Comparison of ENCODE assay signal across 8 mouse cellular contexts in the genomic region with DNA sequence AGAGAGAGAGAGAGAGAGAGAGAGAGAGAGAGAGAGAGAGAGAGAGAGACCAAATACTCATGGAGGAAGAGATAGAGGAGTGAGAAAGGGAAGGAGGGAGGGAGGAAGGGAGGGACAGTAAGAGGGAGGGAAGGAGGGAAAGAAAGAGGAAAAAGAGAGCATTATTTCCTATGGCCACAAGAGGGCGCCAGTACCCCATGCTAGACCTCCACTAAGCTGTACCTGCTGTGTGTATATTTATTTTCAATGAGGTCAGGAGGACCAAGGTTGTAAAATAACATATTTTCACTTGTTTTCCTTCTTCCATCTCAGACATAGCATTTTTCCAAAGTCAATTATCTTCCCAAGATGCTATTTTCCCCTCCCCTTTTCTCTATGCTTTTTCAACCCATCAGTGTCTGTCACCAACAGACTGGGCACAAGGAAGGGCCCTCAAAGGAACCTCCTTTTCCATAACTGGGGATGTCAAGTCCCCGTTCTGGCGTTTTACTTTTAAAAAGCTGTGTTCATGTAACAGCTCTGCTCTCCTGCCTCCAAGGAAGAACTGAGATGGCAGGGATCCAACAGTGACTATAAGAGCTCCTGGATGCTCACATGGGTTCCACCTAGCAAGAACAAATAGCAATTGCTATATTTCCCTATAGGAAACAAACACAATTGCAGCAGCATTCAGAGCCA.
DNase-seq lines count a peak whose midpoint lies in the region; ATAC-seq and TF ChIP-seq lines count a peak whose summit lies in the region.

No protein-coding gene starts in this region.

- no peak overlapping the region for H3K4me2 ChIP-seq in liver, embryonic 14.5 days (ENCODE audit: low read depth)

- peak; percentile 80 for TF ChIP-seq CTCF in liver, embryonic 14.5 days (IDR thresholded peaks at IDR 0.05; ENCODE audit: low read depth)

- no peaks in the 10 kb centered on the region for H3K9me3 ChIP-seq in liver, embryonic 14.5 days (ENCODE audit: control insufficient read depth, low read length)

- H3K9ac ChIP-seq in liver, embryonic 14.5 days (replicated peaks), result no peak overlapping the region

- H3K27ac ChIP-seq in liver, embryonic 14.5 days, result no peak overlapping the region

- peak; percentile 64 to 91 for ATAC-seq in hematopoietic stem cell, adult 5-6 weeks (replicated peaks in 1 of 2; ENCODE audit: insufficient read depth in 1 of 2, low FRiP score in 2 of 2, low TSS enrichment in 1 of 2, low read depth in 1 of 2, poor library complexity in 2 of 2, severe bottlenecking in 2 of 2)
- no peak for ATAC-seq in liver, embryonic 14.5 days (ENCODE audit: insufficient read depth)

- no peaks in the 10 kb centered on the region for H3K4me1 ChIP-seq in liver, embryonic 14.5 days (replicated peaks; ENCODE audit: control insufficient read depth in 2 of 2, insufficient read depth in 2 of 2, low read length in 1 of 2)

- no peak for TF ChIP-seq EP300 in liver, embryonic 14.5 days (IDR thresholded peaks at IDR 0.05; ENCODE audit: low read depth)

- H3K27me3 ChIP-seq in liver, embryonic 14.5 days (ENCODE audit: control insufficient read depth, insufficient read depth, low read length), result no peaks in the 10 kb centered on the region

- DNase-seq in layer of hippocampus, adult 18-20 months (ENCODE audit: low spot score in 2 of 2), result peak; percentile 37 to 71
- no peak for DNase-seq in layer of hippocampus, adult 9-10 months (ENCODE audit: low spot score)
- DNase-seq in R1 (ENCODE audit: low read depth, low spot score), result peak; percentile 34
- peak; percentile 65 to 75 for DNase-seq in cerebellum, postnatal 36 days
- no peak for DNase-seq in liver, embryonic 14.5 days (ENCODE audit: low read depth in 3 of 3, low spot score in 3 of 3)
- DNase-seq in retina, postnatal 7 days (ENCODE audit: low read depth, low spot score), result peak; percentile 52
- DNase-seq in thymus, postnatal 0 days (ENCODE audit: low spot score), result no peak

- WGBS in liver, embryonic 14.5 days (ENCODE audit: insufficient replicate concordance), result 3% methylated on average over 3 of the region's 3 CpGs

- H3K36me3 ChIP-seq in liver, embryonic 14.5 days (replicated peaks; ENCODE audit: control insufficient read depth, insufficient read depth, low read depth), result no peaks in the 10 kb centered on the region

- H3K4me3 ChIP-seq in liver, embryonic 14.5 days (ENCODE audit: insufficient read depth in 1 of 2, low read depth in 2 of 2, low read length in 2 of 2), result no peak overlapping the region

Comparison
In these comparisons a context has a peak if more than half of its experiments do, and no peak if none do; other contexts are left out.
1. DNase-seq: peak in layer of hippocampus, adult 18-20 months (2 of 2), R1 (single experiment), cerebellum, postnatal 36 days (2 of 2) and retina, postnatal 7 days (single experiment); none in layer of hippocampus, adult 9-10 months (single experiment), liver, embryonic 14.5 days (0 of 3) and thymus, postnatal 0 days (single experiment).